Mouse (Mus musculus): ENCODE data around the gene Bora. TPM values are rescaled to one million over a fixed set of nuclear protein-coding genes. Genes with fewer than 3 reads are reported as not detected.

Bora gene
- polyA plus RNA-seq, 1 experiment = not detected

- Histone ChIP-seq H3K27ac (ENCODE audit: insufficient read depth, low read depth, low read length) (no peak overlapping the region), H3K4me1 (ENCODE audit: control insufficient read depth, insufficient read depth, low read length) (no peaks in the 10 kb centered on the region), H3K4me3 (ENCODE audit: insufficient read depth, low read depth, low read length) (no peak overlapping the region)
- no peak for TF ChIP-seq CTCF (IDR thresholded peaks at IDR 0.05; ENCODE audit: insufficient read depth, low read depth, low read length)
- TF ChIP-seq POLR2A (IDR thresholded peaks at IDR 0.05; ENCODE audit: insufficient read depth, low read depth, low read length) = no peak
- WGBS = 97% methylated on average over 6 of the region's 6 CpGs
Observed at GRCm38 (mm10) chr14:99104542-99105123, 58.6 kb downstream of the Bora start.

GRCm38 (mm10) chr14:99106671-99107070 is 60.6 kb downstream of the Bora start:
- H3K27ac ChIP-seq (ENCODE audit: insufficient read depth, low read depth, low read length) = no peak overlapping the region
- no peak overlapping the region for H3K4me3 ChIP-seq (ENCODE audit: insufficient read depth, low read depth, low read length)
- TF ChIP-seq CTCF (IDR thresholded peaks at IDR 0.05; ENCODE audit: insufficient read depth, low read depth, low read length) (no peak), POLR2A (IDR thresholded peaks at IDR 0.05; ENCODE audit: insufficient read depth, low read depth, low read length) (no peak)
- no peaks in the 10 kb centered on the region for H3K4me1 ChIP-seq (ENCODE audit: control insufficient read depth, insufficient read depth, low read length)
- WGBS = 89% methylated on average over 2 of the region's 2 CpGs

- Histone ChIP-seq H3K4me1 (ENCODE audit: control insufficient read depth, insufficient read depth, low read length) (no peaks in the 10 kb centered on the region), H3K27ac (ENCODE audit: insufficient read depth, low read depth, low read length) (no peak overlapping the region), H3K4me3 (ENCODE audit: insufficient read depth, low read depth, low read length) (no peak overlapping the region)
- WGBS = 88% methylated on average over 2 of the region's 2 CpGs
- no peak for TF ChIP-seq CTCF (IDR thresholded peaks at IDR 0.05; ENCODE audit: insufficient read depth, low read depth, low read length)
- TF ChIP-seq POLR2A (IDR thresholded peaks at IDR 0.05; ENCODE audit: insufficient read depth, low read depth, low read length) = no peak
Observed at GRCm38 (mm10) chr14:99107631-99108187, 61.7 kb downstream of the Bora start.

- no peak overlapping the region for H3K27ac ChIP-seq (ENCODE audit: insufficient read depth, low read depth, low read length)
- no peak overlapping the region for H3K4me3 ChIP-seq (ENCODE audit: insufficient read depth, low read depth, low read length)
- H3K4me1 ChIP-seq (ENCODE audit: control insufficient read depth, insufficient read depth, low read length) = no peaks in the 10 kb centered on the region
- TF ChIP-seq POLR2A (IDR thresholded peaks at IDR 0.05; ENCODE audit: insufficient read depth, low read depth, low read length) = no peak
- no peak for TF ChIP-seq CTCF (IDR thresholded peaks at IDR 0.05; ENCODE audit: insufficient read depth, low read depth, low read length)
- WGBS = 88% methylated on average over 6 of the region's 6 CpGs
Observed at GRCm38 (mm10) chr14:99108762-99109161, 62.7 kb downstream of the Bora start.

GRCm38 (mm10) chr14:99117576-99117975 is 71.6 kb downstream of the Bora start:
- no peaks in the 10 kb centered on the region for H3K4me1 ChIP-seq (ENCODE audit: control insufficient read depth, insufficient read depth, low read length)
- H3K27ac ChIP-seq (ENCODE audit: insufficient read depth, low read depth, low read length) = no peak overlapping the region
- no peak overlapping the region for H3K4me3 ChIP-seq (ENCODE audit: insufficient read depth, low read depth, low read length)
- WGBS = 77% methylated on average over 4 of the region's 4 CpGs
- TF ChIP-seq POLR2A (IDR thresholded peaks at IDR 0.05; ENCODE audit: insufficient read depth, low read depth, low read length) (no peak), CTCF (IDR thresholded peaks at IDR 0.05; ENCODE audit: insufficient read depth, low read depth, low read length) (no peak)

- no peak overlapping the region for H3K27ac ChIP-seq (ENCODE audit: insufficient read depth, low read depth, low read length)
- 80% methylated on average over 11 of the region's 11 CpGs for WGBS
- H3K4me1 ChIP-seq (ENCODE audit: control insufficient read depth, insufficient read depth, low read length) = no peaks in the 10 kb centered on the region
- H3K4me3 ChIP-seq (ENCODE audit: insufficient read depth, low read depth, low read length) = no peak overlapping the region
- TF ChIP-seq CTCF (IDR thresholded peaks at IDR 0.05; ENCODE audit: insufficient read depth, low read depth, low read length) = no peak
- no peak for TF ChIP-seq POLR2A (IDR thresholded peaks at IDR 0.05; ENCODE audit: insufficient read depth, low read depth, low read length)
Observed at GRCm38 (mm10) chr14:99121584-99122339, 75.7 kb downstream of the Bora start.

- TF ChIP-seq CTCF (IDR thresholded peaks at IDR 0.05; ENCODE audit: insufficient read depth, low read depth, low read length) (no peak), POLR2A (IDR thresholded peaks at IDR 0.05; ENCODE audit: insufficient read depth, low read depth, low read length) (no peak)
- WGBS = 91% methylated on average over 4 of the region's 4 CpGs
- Histone ChIP-seq H3K4me3 (ENCODE audit: insufficient read depth, low read depth, low read length) (no peak overlapping the region), H3K27ac (ENCODE audit: insufficient read depth, low read depth, low read length) (no peak overlapping the region), H3K4me1 (ENCODE audit: control insufficient read depth, insufficient read depth, low read length) (no peaks in the 10 kb centered on the region)
Observed at GRCm38 (mm10) chr14:99124076-99124475, 78.1 kb downstream of the Bora start.

Other genes with a start within 250 kb of the Bora start
- not detected in 2 replicates for gene Rpl36a-ps1, start 51.9 kb upstream of the Bora start, polyA plus RNA-seq (2012; ENCODE audit: insufficient read depth, insufficient read length, low replicate concordance, missing spikeins)
- not detected in 2 replicates for gene Mzt1, start 88 bp upstream of the Bora start, polyA plus RNA-seq (2012; ENCODE audit: insufficient read depth, insufficient read length, low replicate concordance, missing spikeins)
- gene Pibf1, start 53.2 kb downstream of the Bora start, polyA plus RNA-seq (2012; ENCODE audit: insufficient read depth, insufficient read length, low replicate concordance, missing spikeins) = not detected in 2 replicates
- gene Dis3, start 53.5 kb downstream of the Bora start, polyA plus RNA-seq (2012; ENCODE audit: insufficient read depth, insufficient read length, low replicate concordance, missing spikeins) = not detected in 2 replicates

Data from olfactory bulb, adult 2 months (tissue).